Mouse (Mus musculus) gastrocnemius, postnatal 25 days (tissue): ENCODE results near the gene Anks1b. TPM values are rescaled to one million over a fixed set of nuclear protein-coding genes. Genes with fewer than 3 reads are reported as not detected.

Source experiments
- DNase-seq: peaks from one replicate; pipeline ENCODE4 v3.0.0; 2022
- total RNA-seq, 2 experiments: library from RNA; stranded (reverse); gene quantifications; 1 replicate in 1 of 2; 2 replicates in 1 of 2; pipeline ENCODE4 v1.2.3; 2021

Anks1b gene
- total RNA-seq, 2 experiments from 2014 or later, result 0.16 to 0.36 TPM

- DNase-seq, result no peak
Observed at GRCm38 (mm10) chr10:89974361-89974760, 101.1 kb downstream of the Anks1b start.

GRCm38 (mm10) chr10:89975431-89975841 is 102.1 kb downstream of the Anks1b start:
- no peak for DNase-seq

- DNase-seq, result no peak
Observed at GRCm38 (mm10) chr10:89976577-89976976, 103.3 kb downstream of the Anks1b start.

- DNase-seq, result no peak
Observed at GRCm38 (mm10) chr10:89994171-89994570, 120.9 kb downstream of the Anks1b start.

- no peak for DNase-seq
Observed at GRCm38 (mm10) chr10:89995621-89996428, 122.5 kb downstream of the Anks1b start.

- no peak for DNase-seq
Observed at GRCm38 (mm10) chr10:90003980-90004729, 130.8 kb downstream of the Anks1b start.

- no peak for DNase-seq
Observed at GRCm38 (mm10) chr10:90004882-90005281, 131.6 kb downstream of the Anks1b start.

- DNase-seq, result no peak
Observed at GRCm38 (mm10) chr10:90033037-90033436, 159.7 kb downstream of the Anks1b start.

- DNase-seq, result no peak
Observed at GRCm38 (mm10) chr10:90043287-90043686, 170.0 kb downstream of the Anks1b start.

GRCm38 (mm10) chr10:90043773-90044172 is 170.5 kb downstream of the Anks1b start:
- DNase-seq, result no peak

GRCm38 (mm10) chr10:90044229-90044628 is 170.9 kb downstream of the Anks1b start:
- no peak for DNase-seq

- DNase-seq, result no peak
Observed at GRCm38 (mm10) chr10:90068651-90069050, 195.3 kb downstream of the Anks1b start.

- DNase-seq, result no peak
Observed at GRCm38 (mm10) chr10:90077930-90078329, 204.6 kb downstream of the Anks1b start.

GRCm38 (mm10) chr10:90081151-90081550 is 207.8 kb downstream of the Anks1b start:
- DNase-seq, result no peak

- DNase-seq, result no peak
Observed at GRCm38 (mm10) chr10:90081630-90082029, 208.3 kb downstream of the Anks1b start.

- DNase-seq, result no peak
Observed at GRCm38 (mm10) chr10:90093877-90094276, 220.6 kb downstream of the Anks1b start.

- peak; percentile 11 for DNase-seq
Observed at GRCm38 (mm10) chr10:90112662-90113061, 239.4 kb downstream of the Anks1b start.

- no peak for DNase-seq
Observed at GRCm38 (mm10) chr10:90116867-90117266, 243.6 kb downstream of the Anks1b start.

- DNase-seq, result no peak
Observed at GRCm38 (mm10) chr10:90117836-90118235, 244.5 kb downstream of the Anks1b start.

- DNase-seq, result no peak
Observed at GRCm38 (mm10) chr10:90137538-90137937, 264.2 kb downstream of the Anks1b start.

- DNase-seq, result no peak
Observed at GRCm38 (mm10) chr10:90140947-90141346, 267.6 kb downstream of the Anks1b start.

- DNase-seq, result no peak
Observed at GRCm38 (mm10) chr10:90144444-90144843, 271.1 kb downstream of the Anks1b start.

GRCm38 (mm10) chr10:90151510-90151909 is 278.2 kb downstream of the Anks1b start:
- no peak for DNase-seq
